Mouse (Mus musculus): Measurements from ENCODE around the gene Scgb2b21. TPM values are rescaled to one million over a fixed set of nuclear protein-coding genes. Genes with fewer than 3 reads are reported as not detected.
"Not testable (repeated sequence)": the region's sequence is repeated elsewhere in the genome, so short reads cannot be mapped to it uniquely, and the experiment has no call there.

Gene Scgb2b21
- not detected in 2 replicates for polyA plus RNA-seq (2015; fragmentation: Nextera tagmentation; extraction: Ambion mirVana)

GRCm38 (mm10) chr7:33520358-33520757 lies at the start of gene Scgb2b21:
TSS of gene Scgb2b21 (minus strand) at chr7:33520458.
- ATAC-seq (ENCODE audit: insufficient number of reproducible peaks, low FRiP score, low TSS enrichment, low read depth) = no peak
- H3K9me3 ChIP-seq = peaks cover 4% of the 10 kb centered on the region; the same call in 1 of the 2 replicates

GRCm38 (mm10) chr7:33543420-33543819 lies 23.2 kb upstream of the Scgb2b21 start:
- not testable (repeated sequence) for ATAC-seq (ENCODE audit: insufficient number of reproducible peaks, low FRiP score, low TSS enrichment, low read depth); H3K9ac ChIP-seq; H3K9me3 ChIP-seq; H3K36me3 ChIP-seq; H3K4me1 ChIP-seq; H3K4me2 ChIP-seq; H3K27me3 ChIP-seq; H3K27ac ChIP-seq; H3K4me3 ChIP-seq
- 88% methylated on average over 12 of the region's 12 CpGs for WGBS

More at GRCm38 (mm10) chr7:33520358-33520757, at the start of gene Scgb2b21:
- no peak within 1 kb of the TSS for H3K4me3 ChIP-seq
- no peak within 1 kb of the TSS for H3K27ac ChIP-seq
- no peak within 1 kb of the TSS for H3K9ac ChIP-seq
- H3K36me3 ChIP-seq = no peaks in the 10 kb centered on the region
- H3K27me3 ChIP-seq = no peaks in the 10 kb centered on the region
- H3K4me1 ChIP-seq = no peaks in the 10 kb centered on the region
- no peak within 1 kb of the TSS for H3K4me2 ChIP-seq

Other genes with a start within 250 kb of the Scgb2b21 start
- gene Scgb2b19, start 240.1 kb downstream of the Scgb2b21 start, polyA plus RNA-seq (2015; fragmentation: Nextera tagmentation; extraction: Ambion mirVana) = not detected in 2 replicates
- gene Scgb1b19, start 233.2 kb downstream of the Scgb2b21 start, polyA plus RNA-seq (2015; fragmentation: Nextera tagmentation; extraction: Ambion mirVana) = not detected in 2 replicates
- not detected in 2 replicates for gene Scgb2b20, start 154.1 kb downstream of the Scgb2b21 start, polyA plus RNA-seq (2015; fragmentation: Nextera tagmentation; extraction: Ambion mirVana)
- not detected in 2 replicates for gene Scgb1b20, start 147.2 kb downstream of the Scgb2b21 start, polyA plus RNA-seq (2015; fragmentation: Nextera tagmentation; extraction: Ambion mirVana)
- gene Scgb2b24, start 218.9 kb upstream of the Scgb2b21 start, polyA plus RNA-seq (2015; fragmentation: Nextera tagmentation; extraction: Ambion mirVana) = not detected in 2 replicates
- not detected in 2 replicates for gene Scgb1b24, start 223.3 kb upstream of the Scgb2b21 start, polyA plus RNA-seq (2015; fragmentation: Nextera tagmentation; extraction: Ambion mirVana)

All from limb, embryonic 15.5 days (tissue).